Mouse (Mus musculus) olfactory bulb, adult 2 months (tissue): ENCODE data around the gene Naaladl2. TPM values are rescaled to one million over a fixed set of nuclear protein-coding genes. Genes with fewer than 3 reads are reported as not detected.

Experiments
- H3K27ac ChIP-seq: fragments of 200-500 bp; 2 replicates; pipeline ENCODE4 v1.5.1; 2012; ENCODE audit warnings: low read depth, low read length; ENCODE audit not compliant: insufficient read depth
- H3K4me1 ChIP-seq: fragments of 200-500 bp; 2 replicates; pipeline ENCODE4 v1.6.1; 2012; ENCODE audit warnings: low read length; ENCODE audit not compliant: control insufficient read depth, insufficient read depth
- H3K4me3 ChIP-seq: fragments of 200-500 bp; 2 replicates; pipeline ENCODE4 v1.5.1; 2012; ENCODE audit warnings: mild to moderate bottlenecking, low read depth, low read length, moderate library complexity; ENCODE audit not compliant: insufficient read depth
- CTCF ChIP-seq: fragments of 200-500 bp; IDR thresholded peaks from 2 replicates; pipeline ENCODE4 v1.5.1; 2012; ENCODE audit warnings: low read depth, mild to moderate bottlenecking, low read length, moderate library complexity; ENCODE audit not compliant: insufficient read depth
- POLR2A ChIP-seq: fragments of 200-500 bp; IDR thresholded peaks from 2 replicates; pipeline ENCODE4 v1.6.1; 2012; ENCODE audit warnings: mild to moderate bottlenecking, low read depth, low read length, moderate library complexity; ENCODE audit not compliant: insufficient read depth
- WGBS: fragments of 180-500 bp; shearing (Covaris S2); methylation state at CpG from one replicate; pipeline ENCODE4 v1.1.7; 2018; 5-methylcytosine and 5-hydroxymethylcytosine counted together
- polyA plus RNA-seq: library from polyadenylated mRNA; stranded (reverse); fragments of >200 nt; gene quantifications from 2 replicates; pipeline ENCODE4 v1.2.4, GENCODE M21; 2012; ENCODE audit warnings: low replicate concordance; ENCODE audit not compliant: missing spikeins, insufficient read depth, insufficient read length

Gene Naaladl2
- polyA plus RNA-seq, 1 experiment: not detected

GRCm38 (mm10) chr3:24665408-24665807 lies 478.7 kb downstream of the Naaladl2 start:
- Histone ChIP-seq H3K4me3 (no peak overlapping the region), H3K4me1 (no peaks in the 10 kb centered on the region), H3K27ac (no peak overlapping the region)
- no peak for TF ChIP-seq POLR2A
- no peak for TF ChIP-seq CTCF
- WGBS: 92% methylated on average over 1 of the region's 1 CpGs

GRCm38 (mm10) chr3:24663749-24664148 lies 480.3 kb downstream of the Naaladl2 start:
- H3K4me1 ChIP-seq: no peaks in the 10 kb centered on the region
- H3K4me3 ChIP-seq: no peak overlapping the region
- no peak for TF ChIP-seq CTCF
- no peak for TF ChIP-seq POLR2A
- no peak overlapping the region for H3K27ac ChIP-seq

DNA sequence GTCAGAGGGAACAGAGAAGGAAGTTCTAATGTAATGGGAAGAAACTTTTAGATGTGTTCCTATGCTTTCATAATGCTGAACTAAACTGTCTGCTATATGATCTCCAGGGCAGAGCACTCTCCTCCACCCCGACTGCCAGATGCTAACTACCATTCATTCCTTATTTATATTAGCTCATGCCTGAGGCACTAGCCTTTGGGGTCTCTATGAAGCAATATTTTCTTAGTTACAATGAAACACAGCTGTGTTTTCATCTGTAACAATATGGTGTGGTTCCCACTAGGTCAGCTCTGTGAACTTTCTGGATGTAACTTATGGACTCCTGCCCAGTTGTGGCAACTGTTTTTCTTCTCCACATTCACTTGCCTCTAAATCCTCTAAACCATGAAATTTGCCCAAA lies 514.0 kb downstream of the Naaladl2 start:
- H3K27ac ChIP-seq: no peak overlapping the region
- WGBS: 63% methylated on average over 1 of the region's 1 CpGs
- no peaks in the 10 kb centered on the region for H3K4me1 ChIP-seq
- H3K4me3 ChIP-seq: no peak overlapping the region
- no peak for TF ChIP-seq CTCF
- TF ChIP-seq POLR2A: no peak

GRCm38 (mm10) chr3:24605485-24605884 lies 538.6 kb downstream of the Naaladl2 start:
- H3K4me3 ChIP-seq: no peak overlapping the region
- TF ChIP-seq POLR2A (no peak), CTCF (no peak)

GRCm38 (mm10) chr3:24604791-24605320 lies 539.2 kb downstream of the Naaladl2 start:
- Histone ChIP-seq H3K4me3 (no peak overlapping the region), H3K27ac (no peak overlapping the region), H3K4me1 (no peaks in the 10 kb centered on the region)
- WGBS: 71% methylated on average over 3 of the region's 3 CpGs
- TF ChIP-seq POLR2A (no peak), CTCF (no peak)

More at GRCm38 (mm10) chr3:24605485-24605884, 538.6 kb downstream of the Naaladl2 start:
- H3K27ac ChIP-seq: no peak overlapping the region
- H3K4me1 ChIP-seq: no peaks in the 10 kb centered on the region

- TF ChIP-seq POLR2A (no peak), CTCF (no peak)
- Histone ChIP-seq H3K4me3 (no peak overlapping the region), H3K4me1 (no peaks in the 10 kb centered on the region), H3K27ac (no peak overlapping the region)
- WGBS: 83% methylated on average over 2 of the region's 2 CpGs
Measured at GRCm38 (mm10) chr3:24595447-24595846, 548.6 kb downstream of the Naaladl2 start.

DNA sequence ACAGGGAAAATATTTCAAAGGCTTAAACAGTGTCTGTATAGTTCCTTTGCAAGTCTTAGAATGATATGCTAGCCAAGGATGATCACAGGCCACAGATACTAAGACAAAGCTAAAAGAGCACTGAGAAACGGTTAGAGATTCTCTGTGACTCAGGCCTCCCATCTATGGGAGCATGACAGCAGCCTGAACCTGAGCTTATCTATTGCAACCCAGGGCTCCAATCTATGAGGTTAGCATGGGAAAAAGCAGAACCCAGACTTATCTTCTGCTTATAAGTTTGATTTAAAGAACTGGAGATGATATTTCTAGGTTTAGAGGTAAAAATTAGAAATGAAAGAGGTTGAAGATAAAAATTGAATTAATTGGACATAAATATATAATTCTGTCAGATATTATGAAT lies 587.4 kb downstream of the Naaladl2 start:
- Histone ChIP-seq H3K27ac (no peak overlapping the region), H3K4me3 (no peak overlapping the region), H3K4me1 (no peaks in the 10 kb centered on the region)
- no peak for TF ChIP-seq CTCF
- TF ChIP-seq POLR2A: no peak
- 85% methylated on average over 1 of the region's 1 CpGs for WGBS

GRCm38 (mm10) chr3:24553701-24554100 lies 590.4 kb downstream of the Naaladl2 start:
- H3K27ac ChIP-seq: no peak overlapping the region
- WGBS: 90% methylated on average over 5 of the region's 5 CpGs
- TF ChIP-seq CTCF (no peak), POLR2A (no peak)
- H3K4me3 ChIP-seq: no peak overlapping the region
- H3K4me1 ChIP-seq: no peaks in the 10 kb centered on the region

DNA sequence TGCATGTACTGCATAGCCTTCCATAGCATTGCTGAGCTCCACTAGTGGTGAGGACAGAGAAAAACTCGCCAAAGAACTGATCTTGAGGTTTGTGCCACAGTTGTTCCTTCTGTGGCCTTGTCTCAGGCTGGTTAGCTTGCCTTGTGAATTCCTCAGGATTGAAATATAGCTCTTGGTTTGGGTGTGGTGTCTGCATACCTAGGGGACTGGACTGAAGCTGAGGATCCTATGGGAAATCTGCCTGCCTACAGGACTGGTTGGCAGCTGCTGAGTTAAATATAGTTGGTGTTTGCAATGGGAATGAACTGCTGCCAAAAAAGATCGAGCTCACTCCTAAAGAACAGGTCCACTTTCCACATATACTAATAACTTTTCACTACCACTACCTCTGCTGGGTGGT lies 591.4 kb downstream of the Naaladl2 start:
- no peak for TF ChIP-seq CTCF
- Histone ChIP-seq H3K4me1 (no peaks in the 10 kb centered on the region), H3K4me3 (no peak overlapping the region), H3K27ac (no peak overlapping the region)
- 75% methylated on average over 2 of the region's 2 CpGs for WGBS
